Mouse (Mus musculus): ENCODE measurements around the gene Kmt2e. TPM values are rescaled to one million over a fixed set of nuclear protein-coding genes. Genes with fewer than 3 reads are reported as not detected.
A peak's percentile ranks its signal among the peaks of the same experiment; 100 is the strongest.

The Kmt2e gene
- polyA plus RNA-seq, 1 experiment: 13.8 TPM

- Histone ChIP-seq H3K27me3 (ENCODE audit: control insufficient read depth, insufficient read depth, low read length) (no peaks in the 10 kb centered on the region), H3K36me3 (ENCODE audit: control insufficient read depth, insufficient read depth, low read length) (no peaks in the 10 kb centered on the region; the same call in 1 of the 2 replicates), H3K27ac (ENCODE audit: control insufficient read depth, insufficient read depth, low read depth, low read length) (peak overlapping the region; percentile 100), H3K4me3 (ENCODE audit: control insufficient read depth, low read depth, low read length) (peak overlapping the region; percentile 100), H3K4me1 (ENCODE audit: control insufficient read depth, insufficient read depth, low read length) (peaks cover 2% of the 10 kb centered on the region; the same call in 1 of the 2 replicates)
- no peak for TF ChIP-seq CTCF (IDR thresholded peaks at IDR 0.05; ENCODE audit: control insufficient read depth, insufficient read depth, insufficient replicate concordance, low read depth, low read length)
- peak; percentile 95 for TF ChIP-seq POLR2A (IDR thresholded peaks at IDR 0.05; ENCODE audit: control insufficient read depth, low read depth, low read length)
Observed at GRCm38 (mm10) chr5:23432708-23433645, 1.3 kb upstream of the Kmt2e start.

GRCm38 (mm10) chr5:23434598-23435481, 599 bp downstream of the Kmt2e start:
- TF ChIP-seq POLR2A (IDR thresholded peaks at IDR 0.05; ENCODE audit: control insufficient read depth, low read depth, low read length) (peak; percentile 16; the same call in 1 of the 2 replicates), CTCF (IDR thresholded peaks at IDR 0.05; ENCODE audit: control insufficient read depth, insufficient read depth, insufficient replicate concordance, low read depth, low read length) (no peak)
- H3K27me3 ChIP-seq (ENCODE audit: control insufficient read depth, insufficient read depth, low read length): no peaks in the 10 kb centered on the region
- H3K4me1 ChIP-seq (ENCODE audit: control insufficient read depth, insufficient read depth, low read length): peaks cover 2% of the 10 kb centered on the region; the same call in 1 of the 2 replicates
- H3K4me3 ChIP-seq (ENCODE audit: control insufficient read depth, low read depth, low read length): peak overlapping the region; percentile 100
- H3K36me3 ChIP-seq (ENCODE audit: control insufficient read depth, insufficient read depth, low read length): no peaks in the 10 kb centered on the region; the same call in 1 of the 2 replicates
- peak overlapping the region; percentile 97 for H3K27ac ChIP-seq (ENCODE audit: control insufficient read depth, insufficient read depth, low read depth, low read length)

- Histone ChIP-seq H3K27ac (ENCODE audit: control insufficient read depth, insufficient read depth, low read depth, low read length) (peak overlapping the region; percentile 97), H3K4me3 (ENCODE audit: control insufficient read depth, low read depth, low read length) (peak overlapping the region; percentile 100), H3K36me3 (ENCODE audit: control insufficient read depth, insufficient read depth, low read length) (no peaks in the 10 kb centered on the region; the same call in 1 of the 2 replicates), H3K4me1 (ENCODE audit: control insufficient read depth, insufficient read depth, low read length) (peaks cover 2% of the 10 kb centered on the region; the same call in 1 of the 2 replicates), H3K27me3 (ENCODE audit: control insufficient read depth, insufficient read depth, low read length) (no peaks in the 10 kb centered on the region)
- TF ChIP-seq POLR2A (IDR thresholded peaks at IDR 0.05; ENCODE audit: control insufficient read depth, low read depth, low read length): no peak
Observed at GRCm38 (mm10) chr5:23435482-23436125, 1.4 kb downstream of the Kmt2e start.

DNA sequence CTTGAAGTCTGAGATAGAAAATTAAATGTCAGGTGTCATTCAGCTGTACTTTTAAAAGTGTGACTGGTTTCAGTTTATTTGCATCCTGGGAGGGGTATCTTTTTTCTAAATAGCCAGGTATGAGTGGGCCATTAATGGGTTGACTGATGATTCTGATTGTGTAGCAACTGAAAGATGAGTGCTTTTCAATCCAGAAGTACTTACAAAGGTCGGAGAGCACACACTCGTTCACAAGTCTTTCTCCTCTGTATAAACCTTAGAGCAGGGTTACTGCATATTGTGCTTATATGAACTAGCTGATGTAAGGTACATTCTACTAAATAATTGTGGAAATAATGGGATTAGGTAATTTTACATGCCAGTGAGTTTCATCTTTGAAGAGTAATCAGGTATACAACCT, 2.5 kb downstream of the Kmt2e start:
- Histone ChIP-seq H3K27ac (ENCODE audit: control insufficient read depth, insufficient read depth, low read depth, low read length) (no peak overlapping the region), H3K4me3 (ENCODE audit: control insufficient read depth, low read depth, low read length) (no peak overlapping the region), H3K36me3 (ENCODE audit: control insufficient read depth, insufficient read depth, low read length) (no peaks in the 10 kb centered on the region; the same call in 1 of the 2 replicates), H3K27me3 (ENCODE audit: control insufficient read depth, insufficient read depth, low read length) (no peaks in the 10 kb centered on the region), H3K4me1 (ENCODE audit: control insufficient read depth, insufficient read depth, low read length) (peaks cover 2% of the 10 kb centered on the region; the same call in 1 of the 2 replicates)
- TF ChIP-seq POLR2A (IDR thresholded peaks at IDR 0.05; ENCODE audit: control insufficient read depth, low read depth, low read length): no peak
- no peak for TF ChIP-seq CTCF (IDR thresholded peaks at IDR 0.05; ENCODE audit: control insufficient read depth, insufficient read depth, insufficient replicate concordance, low read depth, low read length)

GRCm38 (mm10) chr5:23439857-23440256, 5.6 kb downstream of the Kmt2e start:
- Histone ChIP-seq H3K4me1 (ENCODE audit: control insufficient read depth, insufficient read depth, low read length) (peaks cover 2% of the 10 kb centered on the region; the same call in 1 of the 2 replicates), H3K27ac (ENCODE audit: control insufficient read depth, insufficient read depth, low read depth, low read length) (no peak overlapping the region), H3K4me3 (ENCODE audit: control insufficient read depth, low read depth, low read length) (no peak overlapping the region), H3K27me3 (ENCODE audit: control insufficient read depth, insufficient read depth, low read length) (no peaks in the 10 kb centered on the region), H3K36me3 (ENCODE audit: control insufficient read depth, insufficient read depth, low read length) (no peaks in the 10 kb centered on the region)
- no peak for TF ChIP-seq CTCF (IDR thresholded peaks at IDR 0.05; ENCODE audit: control insufficient read depth, insufficient read depth, insufficient replicate concordance, low read depth, low read length)
- no peak for TF ChIP-seq POLR2A (IDR thresholded peaks at IDR 0.05; ENCODE audit: control insufficient read depth, low read depth, low read length)

- H3K4me3 ChIP-seq (ENCODE audit: control insufficient read depth, low read depth, low read length): no peak overlapping the region
- no peaks in the 10 kb centered on the region for H3K27me3 ChIP-seq (ENCODE audit: control insufficient read depth, insufficient read depth, low read length)
- H3K36me3 ChIP-seq (ENCODE audit: control insufficient read depth, insufficient read depth, low read length): no peaks in the 10 kb centered on the region
- no peaks in the 10 kb centered on the region; the same call in 1 of the 2 replicates for H3K4me1 ChIP-seq (ENCODE audit: control insufficient read depth, insufficient read depth, low read length)
- no peak overlapping the region for H3K27ac ChIP-seq (ENCODE audit: control insufficient read depth, insufficient read depth, low read depth, low read length)
- TF ChIP-seq POLR2A (IDR thresholded peaks at IDR 0.05; ENCODE audit: control insufficient read depth, low read depth, low read length) (no peak), CTCF (IDR thresholded peaks at IDR 0.05; ENCODE audit: control insufficient read depth, insufficient read depth, insufficient replicate concordance, low read depth, low read length) (no peak)
Observed at GRCm38 (mm10) chr5:23440572-23440971, 6.3 kb downstream of the Kmt2e start.
